ENCODE assay signal across 23 mouse cellular contexts in genomic region chr14:56848322-56848721, GRCm38 (mm10). TPM values are rescaled to one million over a fixed set of nuclear protein-coding genes. Genes with fewer than 3 reads are reported as not detected.
DNase-seq lines count a peak whose midpoint lies in the region; ATAC-seq and TF ChIP-seq lines count a peak whose summit lies in the region.
"Had no signal": no experiment of that assay in that cellular context is flagged by ENCODE, and none has a peak within 500 bp of the region (broad histone marks: within the 10 kb centered on the region; RNA-seq: fewer than 3 reads in every experiment).

No protein-coding gene starts in this region.

- H3K4me3 ChIP-seq in kidney, adult 2 months (ENCODE audit: insufficient read depth, low read depth, low read length), result no peak overlapping the region
- H3K4me3 ChIP-seq: embryonic facial prominence, embryonic 10.5 days; embryonic facial prominence, embryonic 12.5 days; forebrain, embryonic 13.5 days had no signal

- no peaks in the 10 kb centered on the region for H3K36me3 ChIP-seq in kidney, adult 2 months (ENCODE audit: control insufficient read depth, insufficient read depth, low read length)
- H3K36me3 ChIP-seq: embryonic facial prominence, embryonic 10.5 days; embryonic facial prominence, embryonic 12.5 days; G1E had no signal

- H3K4me1 ChIP-seq in kidney, adult 2 months (ENCODE audit: control insufficient read depth, insufficient read depth, low read length), result no peaks in the 10 kb centered on the region
- H3K4me1 ChIP-seq: embryonic facial prominence, embryonic 12.5 days had no signal

- no peak overlapping the region for H3K27ac ChIP-seq in kidney, adult 2 months (ENCODE audit: insufficient read depth, low read depth, low read length)
- H3K27ac ChIP-seq: embryonic facial prominence, embryonic 10.5 days; embryonic facial prominence, embryonic 12.5 days; forebrain, embryonic 13.5 days had no signal

- 55% methylated on average over 2 of the region's 2 CpGs for WGBS in kidney, adult 2 months

- TF ChIP-seq POLR2A in kidney, adult 2 months (IDR thresholded peaks at IDR 0.05; ENCODE audit: low read depth, low read length), result no peak

- no peaks in the 10 kb centered on the region for H3K27me3 ChIP-seq in kidney, adult 2 months (replicated peaks; ENCODE audit: control insufficient read depth, insufficient read depth, low read length)
- H3K27me3 ChIP-seq: CH12.LX; embryonic facial prominence, embryonic 12.5 days; forebrain, embryonic 13.5 days had no signal

- TF ChIP-seq CTCF in kidney, adult 2 months (conservative IDR thresholded peaks at IDR 0.05; ENCODE audit: insufficient read depth, insufficient read length, low read depth, low read length), result no peak

- peak; percentile 24 for DNase-seq in kidney, adult 2 months
- no peak for DNase-seq in kidney, postnatal 25 days
- peak; percentile 89 for DNase-seq in R1 (ENCODE audit: low read depth, low spot score)
- DNase-seq in gastrocnemius, postnatal 10 days, result no peak
- DNase-seq: adrenal gland, adult 8-10 months; adrenal gland, postnatal 14 days; adrenal gland, postnatal 36 days; B cell, adult 2 months; cerebellum, adult 11-12 months; cerebellum, adult 2 months; cerebellum, adult 9-10 months; cerebellum, postnatal 10 days; cerebellum, postnatal 25 days had no signal

- no peak for ATAC-seq in monocyte, adult 5-6 weeks (replicated peaks; ENCODE audit: insufficient number of reproducible peaks, low FRiP score, low TSS enrichment, poor library complexity, severe bottlenecking)
- ATAC-seq: activated CD4-positive, CD25-positive, alpha-beta regulatory T cell, adult 4 months; CD4-positive, CD25-positive, alpha-beta regulatory T cell, adult 4 months; forebrain, embryonic 13.5 days; forebrain, embryonic 16.5 days; Patski had no signal

RNA-seq across cellular contexts. Expression of gene Zmym5, which starts 36.8 kb away (rescaled TPM):
- polyA plus RNA-seq in kidney, adult 2 months (2012; rRNA removed), result 7.1 and 8.4 TPM in 2 replicates
- 36.4 to 50.8 TPM (median 44.7 TPM) in 3 replicates for total RNA-seq in monocyte, adult 5-6 weeks (2017)
- 10 to 100 TPM; 18.9 to 24.3 TPM for total RNA-seq in gastrocnemius, postnatal 10 days (2021)

RNA-seq across cellular contexts. Expression of gene Zmym2, which starts 38.1 kb away (rescaled TPM):
- polyA plus RNA-seq in kidney, adult 2 months (2012; rRNA removed), result 7.6 and 9.5 TPM in 2 replicates
- total RNA-seq in monocyte, adult 5-6 weeks (2017), result 59.4 to 75.0 TPM (median 70.7 TPM) in 3 replicates
- 10 to 100 TPM; 36.9 to 43.6 TPM for total RNA-seq in gastrocnemius, postnatal 10 days (2021)

Comparison
In these comparisons a context has a peak if more than half of its experiments do, and no peak if none do; other contexts are left out.
1. DNase-seq: peak in kidney, adult 2 months (single experiment) and R1 (single experiment); none in kidney, postnatal 25 days (0 of 2) and gastrocnemius, postnatal 10 days (single experiment).